Mouse (Mus musculus): ENCODE data around the gene Mcm10. TPM values are rescaled to one million over a fixed set of nuclear protein-coding genes. Genes with fewer than 3 reads are reported as not detected.
"Not testable (repeated sequence)": the region's sequence is repeated elsewhere in the genome, so short reads cannot be mapped to it uniquely, and the experiment has no call there.

Gene Mcm10
- total RNA-seq, 2 experiments from 2014 or later: 0.11 to 0.33 TPM

- no peak for DNase-seq
- intact Hi-C loops (cut with DNase I): no loop called here
Measured at GRCm38 (mm10) chr2:4988826-4989424, 23.7 kb downstream of the Mcm10 start.

GRCm38 (mm10) chr2:4987388-4988180, 25.0 kb downstream of the Mcm10 start:
- DNase-seq: no peak
- intact Hi-C loops (cut with DNase I): no loop called here

- intact Hi-C loops (cut with DNase I): no loop called here
Measured at GRCm38 (mm10) chr2:4986798-4987197, 25.8 kb downstream of the Mcm10 start.

GRCm38 (mm10) chr2:4985000-4985399, 27.6 kb downstream of the Mcm10 start:
- intact Hi-C loops (cut with DNase I): no loop called here
- no peak for DNase-seq

More at GRCm38 (mm10) chr2:4986798-4987197, 25.8 kb downstream of the Mcm10 start:
- no peak for DNase-seq

- intact Hi-C loops (cut with DNase I): no loop called here
- no peak for DNase-seq
Measured at GRCm38 (mm10) chr2:4983987-4984386, 28.6 kb downstream of the Mcm10 start.

GRCm38 (mm10) chr2:4978091-4978490, 34.5 kb downstream of the Mcm10 start:
- intact Hi-C loops (cut with DNase I): no loop called here

DNA sequence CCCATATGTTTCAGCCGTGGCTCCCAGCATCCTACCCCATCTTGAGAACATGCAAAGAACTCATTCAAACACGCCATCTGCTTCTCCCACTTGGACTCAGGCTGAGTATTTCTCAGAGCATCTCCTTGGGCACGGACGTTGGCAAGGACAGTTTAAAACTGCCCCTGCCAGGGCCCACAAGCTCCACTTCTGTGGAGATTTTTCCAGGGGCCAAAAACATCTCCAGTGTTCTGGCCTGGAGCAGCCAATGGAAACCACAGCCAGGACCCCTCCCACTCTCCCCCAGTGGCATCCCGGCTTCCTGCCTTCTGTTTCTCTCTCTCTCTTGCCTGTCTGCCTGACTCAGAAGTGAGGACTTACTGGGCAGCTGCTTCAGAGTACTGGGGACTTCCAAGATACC, 36.8 kb downstream of the Mcm10 start, which contains the start of gene Ucma:
Ucma (plus strand) TSS at position 316 of the 400 bp plus-strand sequence.
- intact Hi-C loops (cut with DNase I): no loop called here
- DNase-seq: no peak

More at GRCm38 (mm10) chr2:4978091-4978490, 34.5 kb downstream of the Mcm10 start:
- no peak for DNase-seq

DNA sequence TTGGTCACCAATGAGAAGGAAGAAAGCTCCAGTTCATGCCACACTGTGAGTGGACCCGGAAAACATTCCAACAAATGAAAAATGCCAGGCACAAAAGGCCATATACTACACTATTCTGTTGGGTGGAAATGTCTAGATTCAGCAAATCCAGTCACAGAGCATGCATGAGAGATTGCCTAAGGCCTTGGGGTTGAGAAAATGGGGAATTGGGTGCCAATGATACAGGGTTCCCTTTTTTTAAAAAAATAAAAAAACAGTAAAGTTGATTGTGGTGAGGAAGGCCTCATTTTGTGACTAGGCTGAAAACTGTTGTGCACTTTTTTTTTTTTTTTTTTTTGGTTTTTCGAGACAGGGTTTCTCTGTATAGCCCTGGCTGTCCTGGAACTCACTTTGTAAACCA, 43.5 kb downstream of the Mcm10 start:
- intact Hi-C loops (cut with DNase I): no loop called here

GRCm38 (mm10) chr2:4967806-4968205, 44.8 kb downstream of the Mcm10 start:
- intact Hi-C loops (cut with DNase I): no loop called here
- DNase-seq: no peak

More for the DNA sequence above, 43.5 kb downstream of the Mcm10 start:
- DNase-seq: no peak

- no peak for DNase-seq
- intact Hi-C loops (cut with DNase I): no loop called here
Measured at GRCm38 (mm10) chr2:4958039-4958438, 54.6 kb downstream of the Mcm10 start.

DNA sequence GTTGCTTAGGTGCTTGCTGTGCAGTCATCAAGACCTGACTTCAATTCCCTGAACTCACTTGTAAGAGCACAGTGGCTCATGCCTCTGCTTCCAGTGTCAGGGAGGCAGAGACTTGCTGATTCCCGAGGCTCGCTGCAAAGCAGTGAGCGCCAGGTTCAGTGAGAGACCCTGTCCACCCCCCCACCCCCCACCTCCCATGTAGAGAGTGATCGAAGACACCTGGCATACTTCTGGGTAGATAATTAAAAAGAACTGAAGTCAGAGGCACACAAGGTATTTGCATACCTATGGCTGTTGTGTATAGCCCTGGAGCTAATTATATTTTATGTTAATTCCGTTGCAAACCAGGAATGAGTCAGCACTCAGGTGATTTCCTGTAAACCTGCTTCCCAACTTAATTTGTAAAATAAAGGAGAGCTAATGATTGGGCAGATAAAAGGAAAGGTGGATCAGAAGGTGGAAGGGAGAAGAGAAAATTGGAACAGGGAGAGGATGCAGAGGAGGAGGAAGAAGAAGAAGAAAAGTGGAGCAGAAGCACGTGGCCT, 58.3 kb downstream of the Mcm10 start:
- intact Hi-C loops (cut with DNase I): no loop called here
- no peak for DNase-seq

DNA sequence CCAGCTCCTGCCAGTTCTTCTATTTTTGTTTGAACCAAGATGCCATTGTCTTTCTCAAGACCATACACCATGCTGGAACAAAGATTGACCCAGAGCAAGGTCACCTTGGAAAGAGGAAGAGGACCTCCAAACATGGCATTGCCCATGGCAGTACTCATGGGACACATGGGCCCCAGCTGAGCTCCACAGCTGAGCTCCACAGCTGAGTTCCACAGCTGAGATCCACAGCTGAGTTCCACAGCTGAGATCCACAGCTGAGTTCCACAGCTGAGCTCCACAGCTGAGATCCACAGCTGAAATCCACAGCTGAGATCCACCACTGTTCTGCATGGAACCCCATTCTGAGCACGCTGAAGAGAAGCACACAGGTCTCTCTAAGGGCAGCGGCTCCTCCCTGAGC, 61.6 kb downstream of the Mcm10 start:
- no peak for DNase-seq
- intact Hi-C loops (cut with DNase I): no loop called here

DNA sequence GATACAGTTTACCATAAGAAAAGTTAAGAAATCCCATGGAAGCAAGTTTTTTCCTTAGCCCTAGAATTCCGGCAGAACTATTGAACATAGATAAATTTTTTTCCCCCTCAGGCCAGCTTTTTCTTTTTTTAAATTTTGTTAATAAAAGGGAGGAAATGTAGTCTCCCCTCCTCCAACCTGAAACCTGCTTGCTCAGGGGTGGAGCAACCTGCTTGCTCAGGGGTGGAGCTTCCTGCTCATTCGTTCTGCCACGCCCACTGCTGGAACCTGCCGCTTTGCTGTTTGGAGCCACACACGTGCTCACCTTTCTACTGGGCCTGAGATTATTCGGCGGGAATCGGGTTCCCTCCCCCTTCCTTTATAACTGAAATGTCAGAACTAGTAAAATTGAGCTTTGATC, 62.9 kb downstream of the Mcm10 start:
- DNase-seq; intact Hi-C loops (cut with DNase I): not testable (repeated sequence)

GRCm38 (mm10) chr2:4940861-4941260, 71.7 kb downstream of the Mcm10 start:
- no peak for DNase-seq
- intact Hi-C loops (cut with DNase I): no loop called here

Other genes starting within 250 kb of the Mcm10 start
- gene Sephs1, start 131.2 kb downstream of the Mcm10 start, total RNA-seq (2021): 10 to 100 TPM; 13.7 to 16.1 TPM
- 100 to 1,000 TPM; 763 to 822 TPM for gene Phyh, start 93.8 kb downstream of the Mcm10 start, total RNA-seq (2021)
- not detected for gene Ucma, start 36.7 kb downstream of the Mcm10 start, total RNA-seq (2021)
- gene Optn, start 51.3 kb upstream of the Mcm10 start, total RNA-seq (2021): 10 to 100 TPM; 64.7 to 65.2 TPM
- gene Ccdc3, start 125.0 kb upstream of the Mcm10 start, total RNA-seq (2021): 1 to 10 TPM; 3.2 to 3.7 TPM

All from heart, postnatal 36 days (tissue).